Mouse (Mus musculus) adrenal gland, adult 8-10 months (tissue): ENCODE results near the gene Chil4. TPM values are rescaled to one million over a fixed set of nuclear protein-coding genes. Genes with fewer than 3 reads are reported as not detected.

Experiments used
- DNase-seq: peaks from one replicate; pipeline ENCODE4 v3.0.0; 2022
- total RNA-seq, 4 experiments: library from RNA; stranded (reverse); gene quantifications; 2 replicates each; pipeline ENCODE4 v1.2.4; 2022

Gene Chil4
- total RNA-seq, 4 experiments from 2014 or later: not detected

- no peak for DNase-seq
Measured at GRCm38 (mm10) chr3:106167464-106167863, 51.8 kb downstream of the Chil4 start, which contains the start of gene Chil3. TSS of gene Chil3 (minus strand) at chr3:106167564.

GRCm38 (mm10) chr3:106154413-106154812, 64.9 kb downstream of the Chil4 start:
- DNase-seq: no peak

Other genes starting within 250 kb of the Chil4 start
- gene Ovgp1, start 245.8 kb downstream of the Chil4 start, total RNA-seq: 1 to 10 TPM in 3 of 4 experiments, under 1 TPM in 1; 0.93 to 2.4 (median 1.6) TPM
- not detected for gene Pifo, start 204.9 kb downstream of the Chil4 start, total RNA-seq
- not detected for gene Chil5, start 186.7 kb downstream of the Chil4 start, total RNA-seq
- not detected for gene Chia1, start 106.3 kb downstream of the Chil4 start, total RNA-seq
- gene Chil3, start 51.9 kb downstream of the Chil4 start, total RNA-seq: 1 to 10 TPM in 1 of 4 experiments, under 1 TPM in 2, not detected in 1; 0.32 to 2.1 (median 0.67) TPM
- gene Chil6, start 186.7 kb upstream of the Chil4 start, total RNA-seq: not detected